Mouse (Mus musculus): ENCODE data around the gene Pld1. TPM values are rescaled to one million over a fixed set of nuclear protein-coding genes. Genes with fewer than 3 reads are reported as not detected.

Gene Pld1
- total and polyA plus RNA-seq, 2 experiments from 2014 or later, result 5.0 to 6.7 TPM

- H3K27me3 ChIP-seq (ENCODE audit: insufficient read depth, low read length), result no peaks in the 10 kb centered on the region
- H3K27ac ChIP-seq (ENCODE audit: low read depth, low read length), result peak overlapping the region; percentile 85
- peak overlapping the region; percentile 48 for H3K4me2 ChIP-seq (ENCODE audit: low read depth, low read length, poor library complexity, severe bottlenecking)
- peak overlapping the region; percentile 46 for H3K9ac ChIP-seq (replicated peaks; ENCODE audit: low read length, poor library complexity, severe bottlenecking)
- peak; percentile 50 for TF ChIP-seq CTCF (IDR thresholded peaks at IDR 0.05)
- H3K4me1 ChIP-seq (ENCODE audit: insufficient read depth, low read length), result no peaks in the 10 kb centered on the region
- 4% methylated on average over 21 of the region's 21 CpGs for WGBS
- peak overlapping the region; percentile 25; the same call in 1 of the 2 replicates for H3K4me3 ChIP-seq (ENCODE audit: low read depth, low read length)
- H3K9me3 ChIP-seq (ENCODE audit: low read length), result no peaks in the 10 kb centered on the region
- DNase-seq (ENCODE audit: low spot score) (peak; percentile 97), ATAC-seq (ENCODE audit: low FRiP score) (peak; percentile 99)
- no peaks in the 10 kb centered on the region for H3K36me3 ChIP-seq (ENCODE audit: insufficient read depth, low read length)
Observed at GRCm38 (mm10) chr3:28175997-28176967, 237.8 kb downstream of the Pld1 start.

- no peaks in the 10 kb centered on the region for H3K9me3 ChIP-seq (ENCODE audit: low read length)
- H3K27ac ChIP-seq (ENCODE audit: low read depth, low read length), result no peak overlapping the region
- H3K27me3 ChIP-seq (ENCODE audit: insufficient read depth, low read length), result no peaks in the 10 kb centered on the region
- no peak for TF ChIP-seq CTCF (IDR thresholded peaks at IDR 0.05)
- no peaks in the 10 kb centered on the region for H3K36me3 ChIP-seq (ENCODE audit: insufficient read depth, low read length)
- no peak overlapping the region for H3K4me2 ChIP-seq (ENCODE audit: low read depth, low read length, poor library complexity, severe bottlenecking)
- WGBS, result 77% methylated on average over 6 of the region's 6 CpGs
- no peaks in the 10 kb centered on the region for H3K4me1 ChIP-seq (ENCODE audit: insufficient read depth, low read length)
- no peak overlapping the region for H3K4me3 ChIP-seq (ENCODE audit: low read depth, low read length)
- no peak overlapping the region for H3K9ac ChIP-seq (replicated peaks; ENCODE audit: low read length, poor library complexity, severe bottlenecking)
- ATAC-seq (ENCODE audit: low FRiP score) (no peak), DNase-seq (ENCODE audit: low spot score) (no peak)
Observed at GRCm38 (mm10) chr3:28178333-28178732, 239.8 kb downstream of the Pld1 start.

Other genes with a start within 250 kb of the Pld1 start
- gene Fndc3b, start 227.4 kb upstream of the Pld1 start, total RNA-seq (2014; rRNA removed), result 13.4 and 16.7 TPM in 2 replicates
- 5.1 and 7.6 TPM in 2 replicates for gene Fndc3b, start 227.4 kb upstream of the Pld1 start, polyA plus RNA-seq (2015; fragmentation: Nextera tagmentation; extraction: Ambion mirVana)
- 9.1 and 9.6 TPM in 2 replicates for gene Tmem212, start 42.3 kb upstream of the Pld1 start, total RNA-seq (2014; rRNA removed)
- 4.8 and 6.2 TPM in 2 replicates for gene Tmem212, start 42.3 kb upstream of the Pld1 start, polyA plus RNA-seq (2015; fragmentation: Nextera tagmentation; extraction: Ambion mirVana)

All from midbrain, postnatal 0 days (tissue).